Mouse (Mus musculus) heart, embryonic 14.5 days (tissue): ENCODE measurements around the gene Rbm15b. TPM values are rescaled to one million over a fixed set of nuclear protein-coding genes. Genes with fewer than 3 reads are reported as not detected.

Source experiments
- ATAC-seq: fragments of 200-750 bp; cut with Nextera tagmentation; 2 replicates; pipeline ENCODE4 v1.8.0; 2017; ENCODE audit warnings: low read depth, moderate TSS enrichment; ENCODE audit not compliant: insufficient number of reproducible peaks, insufficient read depth, low FRiP score
- H3K27ac ChIP-seq, 2 experiments: fragments of 200-500 bp in 1 of 2; fragments of 300-500 bp in 1 of 2; sonication (generic) in 1 of 2; replicated peaks in 1 of 2; 2 replicates each; pipeline ENCODE4 v1.5.1; 2012 to 2014; ENCODE audit warnings: low read depth in 2 of 2, low read length in 2 of 2, control low read depth in 1 of 2, mild to moderate bottlenecking in 1 of 2, mixed read lengths in 1 of 2; ENCODE audit not compliant: control insufficient read depth in 1 of 2, insufficient read depth in 1 of 2
- H3K27me3 ChIP-seq: fragments of 300-500 bp; sonication (generic); 2 replicates; pipeline ENCODE4 v1.6.1; 2014; ENCODE audit warnings: mild to moderate bottlenecking, low read length, control low read depth; ENCODE audit not compliant: control insufficient read depth, insufficient read depth
- H3K36me3 ChIP-seq: fragments of 300-500 bp; sonication (generic); 2 replicates; pipeline ENCODE4 v1.6.1; 2014; ENCODE audit warnings: mild to moderate bottlenecking, control low read depth, low read length, mixed read lengths; ENCODE audit not compliant: control insufficient read depth, insufficient read depth
- H3K4me1 ChIP-seq, 2 experiments: fragments of 200-500 bp in 1 of 2; fragments of 300-500 bp in 1 of 2; sonication (generic) in 1 of 2; 2 replicates each; pipeline ENCODE4 v1.6.1; 2012 to 2014; ENCODE audit warnings: low read length in 2 of 2, control low read depth in 1 of 2, mixed read lengths in 1 of 2; ENCODE audit not compliant: control insufficient read depth in 2 of 2, insufficient read depth in 2 of 2
- H3K4me2 ChIP-seq: fragments of 300-500 bp; sonication (generic); 2 replicates; pipeline ENCODE4 v1.6.1; 2014; ENCODE audit warnings: mild to moderate bottlenecking, low read length
- H3K4me3 ChIP-seq, 2 experiments: fragments of 200-500 bp in 1 of 2; fragments of 300-500 bp in 1 of 2; sonication (generic) in 1 of 2; 2 replicates each; pipeline ENCODE4 v1.5.1; 2012 to 2014; ENCODE audit warnings: low read length in 2 of 2, mild to moderate bottlenecking in 2 of 2, control low read depth in 1 of 2, low read depth in 1 of 2, moderate library complexity in 1 of 2; ENCODE audit not compliant: control insufficient read depth in 1 of 2, insufficient read depth in 1 of 2
- H3K9ac ChIP-seq: fragments of 300-500 bp; sonication (generic); 2 replicates; pipeline ENCODE4 v1.6.1; 2014; ENCODE audit warnings: mild to moderate bottlenecking, low read length
- H3K9me3 ChIP-seq: fragments of 300-500 bp; sonication (generic); 2 replicates; pipeline ENCODE4 v1.6.1; 2016; ENCODE audit warnings: low read length, control low read depth; ENCODE audit not compliant: control insufficient read depth
- WGBS: fragments of 180-500 bp; shearing (Covaris S2); extraction: QIAGEN DNeasy Blood & Tissue Kit; methylation state at CpG from one replicate; pipeline ENCODE4 v1.1.7; 2014; 5-methylcytosine and 5-hydroxymethylcytosine counted together
- polyA plus RNA-seq: library from polyadenylated mRNA; unstranded; fragments of >200 nt; fragmentation: Nextera tagmentation; extraction: Ambion mirVana; gene quantifications from 2 replicates; pipeline ENCODE4 v1.2.1, GENCODE M21; 2014

The Rbm15b gene
- polyA plus RNA-seq, 1 experiment from 2014 or later = 9.2 TPM

- 82% methylated on average over 8 of the region's 8 CpGs for WGBS
- H3K36me3 ChIP-seq = no peaks in the 10 kb centered on the region
- no peak overlapping the region for H3K27ac ChIP-seq
- no peak overlapping the region for H3K9ac ChIP-seq
- ATAC-seq = no peak
- no peaks in the 10 kb centered on the region for H3K9me3 ChIP-seq
- H3K4me1 ChIP-seq = no peaks in the 10 kb centered on the region
- no peak overlapping the region for H3K4me3 ChIP-seq
- H3K27me3 ChIP-seq = no peaks in the 10 kb centered on the region
- H3K4me2 ChIP-seq = no peak overlapping the region
These were observed 19.4 kb upstream of the Rbm15b start for GRCm38 (mm10) chr9:106906597-106906996.

- Histone ChIP-seq H3K4me1 (no peaks in the 10 kb centered on the region), H3K9ac (no peak overlapping the region), H3K27ac (no peak overlapping the region), H3K4me3 (no peak overlapping the region), H3K9me3 (no peaks in the 10 kb centered on the region), H3K4me2 (no peak overlapping the region), H3K36me3 (no peaks in the 10 kb centered on the region), H3K27me3 (no peaks in the 10 kb centered on the region)
- WGBS = 5% methylated on average over 1 of the region's 1 CpGs
- ATAC-seq = no peak
These were observed 16.5 kb upstream of the Rbm15b start for GRCm38 (mm10) chr9:106903791-106904134.

- no peak overlapping the region for H3K9ac ChIP-seq
- H3K4me2 ChIP-seq = no peak overlapping the region
- no peak overlapping the region for H3K4me3 ChIP-seq
- H3K4me1 ChIP-seq = no peaks in the 10 kb centered on the region
- H3K27ac ChIP-seq = no peak overlapping the region
- ATAC-seq = no peak
- WGBS = 59% methylated on average over 4 of the region's 4 CpGs
- no peaks in the 10 kb centered on the region for H3K9me3 ChIP-seq
- H3K27me3 ChIP-seq = no peaks in the 10 kb centered on the region
- no peaks in the 10 kb centered on the region for H3K36me3 ChIP-seq
These were observed 16.0 kb upstream of the Rbm15b start for GRCm38 (mm10) chr9:106903099-106903790.

GRCm38 (mm10) chr9:106901596-106901995 lies 14.4 kb upstream of the Rbm15b start:
- no peaks in the 10 kb centered on the region for H3K4me1 ChIP-seq
- H3K4me2 ChIP-seq = no peak overlapping the region
- no peak overlapping the region for H3K4me3 ChIP-seq
- no peaks in the 10 kb centered on the region for H3K27me3 ChIP-seq
- H3K27ac ChIP-seq = no peak overlapping the region
- ATAC-seq = no peak
- H3K9me3 ChIP-seq = no peaks in the 10 kb centered on the region
- WGBS = 80% methylated on average over 7 of the region's 7 CpGs
- H3K9ac ChIP-seq = no peak overlapping the region
- H3K36me3 ChIP-seq = no peaks in the 10 kb centered on the region

GRCm38 (mm10) chr9:106898901-106899300 lies 11.7 kb upstream of the Rbm15b start:
- WGBS = 75% methylated on average over 1 of the region's 1 CpGs

GRCm38 (mm10) chr9:106893327-106893726 lies 6.1 kb upstream of the Rbm15b start:
- H3K4me2 ChIP-seq = no peak overlapping the region
- peaks cover 9 to 11% of the 10 kb centered on the region in 2 experiments for H3K4me1 ChIP-seq
- no peak overlapping the region for H3K4me3 ChIP-seq
- WGBS = 62% methylated on average over 3 of the region's 3 CpGs
- ATAC-seq = no peak
- no peak overlapping the region for H3K9ac ChIP-seq
- no peaks in the 10 kb centered on the region for H3K27me3 ChIP-seq
- H3K9me3 ChIP-seq = no peaks in the 10 kb centered on the region
- peaks cover 24% of the 10 kb centered on the region for H3K36me3 ChIP-seq
- no peak overlapping the region for H3K27ac ChIP-seq

More at GRCm38 (mm10) chr9:106898901-106899300, 11.7 kb upstream of the Rbm15b start:
- Histone ChIP-seq H3K27me3 (no peaks in the 10 kb centered on the region), H3K27ac (no peak overlapping the region), H3K9me3 (no peaks in the 10 kb centered on the region), H3K4me3 (no peak overlapping the region), H3K4me1 (no peaks in the 10 kb centered on the region), H3K36me3 (no peaks in the 10 kb centered on the region), H3K4me2 (no peak overlapping the region), H3K9ac (no peak overlapping the region)
- no peak for ATAC-seq

- Histone ChIP-seq H3K27ac (peak overlapping the region; percentile 94), H3K9me3 (no peaks in the 10 kb centered on the region), H3K9ac (peak overlapping the region; percentile 86), H3K4me3 (peak overlapping the region; percentile 70 to 73), H3K4me2 (peak overlapping the region; percentile 92), H3K4me1 (peaks cover 10 to 12% of the 10 kb centered on the region in 2 experiments), H3K27me3 (no peaks in the 10 kb centered on the region), H3K36me3 (peaks cover 32% of the 10 kb centered on the region)
- ATAC-seq = no peak
- under 1% methylated on average over 9 of the region's 9 CpGs for WGBS
These were observed 5.3 kb upstream of the Rbm15b start for GRCm38 (mm10) chr9:106892552-106892875.
